Mouse (Mus musculus) 3T3-L1 (cell line): ENCODE measurements around the gene Cyp19a1.

Experiments used
- DNase-seq: peaks from one replicate; pipeline ENCODE4 v3.0.0-alpha.2; 2015; ENCODE audit warnings: low read depth, low spot score

Gene Cyp19a1

GRCm38 (mm10) chr9:54268010-54268409 lies at the start of gene Cyp19a1:
TSS of gene Cyp19a1 (minus strand) at chr9:54268110.
- no peak for DNase-seq

- no peak for DNase-seq
Measured at GRCm38 (mm10) chr9:54316363-54316762, 48.5 kb upstream of the Cyp19a1 start.

- no peak for DNase-seq
Measured at GRCm38 (mm10) chr9:54308751-54309358, 40.9 kb upstream of the Cyp19a1 start.

- no peak for DNase-seq
Measured at GRCm38 (mm10) chr9:54308209-54308608, 40.3 kb upstream of the Cyp19a1 start.

GRCm38 (mm10) chr9:54301255-54301654 lies 33.3 kb upstream of the Cyp19a1 start:
- DNase-seq: no peak

- no peak for DNase-seq
Measured at GRCm38 (mm10) chr9:54299792-54300191, 31.9 kb upstream of the Cyp19a1 start.

- no peak for DNase-seq
Measured at GRCm38 (mm10) chr9:54299389-54299788, 31.5 kb upstream of the Cyp19a1 start.

- DNase-seq: no peak
Measured at GRCm38 (mm10) chr9:54287804-54288203, 19.9 kb upstream of the Cyp19a1 start.

GRCm38 (mm10) chr9:54286331-54286987 lies 18.5 kb upstream of the Cyp19a1 start, which contains the start of gene Gldn:
TSS of gene Gldn (plus strand) at chr9:54286486.
- DNase-seq: no peak

GRCm38 (mm10) chr9:54279046-54279589 lies 11.2 kb upstream of the Cyp19a1 start:
- DNase-seq: no peak

GRCm38 (mm10) chr9:54275283-54275682 lies 7.4 kb upstream of the Cyp19a1 start:
- no peak for DNase-seq

GRCm38 (mm10) chr9:54270889-54271288 lies 3.0 kb upstream of the Cyp19a1 start:
- DNase-seq: peak; percentile 17

GRCm38 (mm10) chr9:54269987-54270386 lies 2.1 kb upstream of the Cyp19a1 start:
- DNase-seq: no peak

- peak; percentile 72 for DNase-seq
Measured at GRCm38 (mm10) chr9:54264754-54265153, 3.2 kb downstream of the Cyp19a1 start.

- no peak for DNase-seq
Measured at GRCm38 (mm10) chr9:54244869-54245665, 22.8 kb downstream of the Cyp19a1 start.

- no peak for DNase-seq
Measured at GRCm38 (mm10) chr9:54227580-54227979, 40.3 kb downstream of the Cyp19a1 start.

- DNase-seq: no peak
Measured at GRCm38 (mm10) chr9:54216511-54216910, 51.4 kb downstream of the Cyp19a1 start.

- no peak for DNase-seq
Measured at GRCm38 (mm10) chr9:54214881-54215280, 53.0 kb downstream of the Cyp19a1 start.

GRCm38 (mm10) chr9:54194790-54195189 lies 73.1 kb downstream of the Cyp19a1 start:
- no peak for DNase-seq

- no peak for DNase-seq
Measured at GRCm38 (mm10) chr9:54191435-54191834, 76.5 kb downstream of the Cyp19a1 start.

GRCm38 (mm10) chr9:54182484-54182883 lies 85.4 kb downstream of the Cyp19a1 start:
- no peak for DNase-seq

- peak; percentile 72 for DNase-seq
Measured at GRCm38 (mm10) chr9:54181330-54181729, 86.6 kb downstream of the Cyp19a1 start.
